Mouse (Mus musculus) forebrain, embryonic 16.5 days (tissue): ENCODE measurements around the gene Dst. TPM values are rescaled to one million over a fixed set of nuclear protein-coding genes. Genes with fewer than 3 reads are reported as not detected.

ENCODE experiments used
- ATAC-seq: fragments of 200-750 bp; cut with Nextera tagmentation; 2 replicates; pipeline ENCODE4 v1.8.0; 2017; ENCODE audit warnings: mild to moderate bottlenecking, moderate library complexity
- H3K27ac ChIP-seq: fragments of 300-500 bp; sonication (generic); 2 replicates; pipeline ENCODE4 v1.5.1; 2014; ENCODE audit warnings: low read length, control low read depth
- H3K27me3 ChIP-seq: fragments of 300-500 bp; sonication (generic); replicated peaks from 2 replicates; pipeline ENCODE4 v1.6.1; 2014; ENCODE audit warnings: low read length; ENCODE audit not compliant: control insufficient read depth, insufficient read depth
- H3K36me3 ChIP-seq: fragments of 300-500 bp; sonication (generic); 2 replicates; pipeline ENCODE4 v1.6.1; 2014; ENCODE audit not compliant: control insufficient read depth, insufficient read depth
- H3K4me1 ChIP-seq: fragments of 300-500 bp; sonication (generic); replicated peaks from 2 replicates; pipeline ENCODE4 v1.6.1; 2014; ENCODE audit warnings: low read length; ENCODE audit not compliant: control insufficient read depth, insufficient read depth
- H3K4me2 ChIP-seq: fragments of 300-500 bp; sonication (generic); 2 replicates; pipeline ENCODE4 v1.6.1; 2014; ENCODE audit warnings: mild to moderate bottlenecking, low read length, control low read depth
- H3K4me3 ChIP-seq: fragments of 300-500 bp; sonication (generic); replicated peaks from 2 replicates; pipeline ENCODE4 v1.5.1; 2014; ENCODE audit warnings: mild to moderate bottlenecking, low read length, control low read depth
- H3K9ac ChIP-seq: fragments of 300-500 bp; sonication (generic); replicated peaks from 2 replicates; pipeline ENCODE4 v1.6.1; 2014; ENCODE audit warnings: low read depth, low read length, control low read depth
- H3K9me3 ChIP-seq: fragments of 300-500 bp; sonication (generic); 2 replicates; pipeline ENCODE4 v1.6.1; 2016; ENCODE audit warnings: low read length; ENCODE audit not compliant: control insufficient read depth
- WGBS: fragments of 180-500 bp; shearing (Covaris S2); extraction: QIAGEN DNeasy Blood & Tissue Kit; methylation state at CpG from one replicate; pipeline ENCODE4 v1.1.7; 2014; 5-methylcytosine and 5-hydroxymethylcytosine counted together
- polyA plus RNA-seq: library from polyadenylated mRNA; unstranded; fragments of >200 nt; fragmentation: Nextera tagmentation; extraction: Ambion mirVana; gene quantifications from 2 replicates; pipeline ENCODE4 v1.2.1, GENCODE M21; 2015

Gene Dst
- polyA plus RNA-seq, 1 experiment from 2014 or later, result 41.2 TPM

DNA sequence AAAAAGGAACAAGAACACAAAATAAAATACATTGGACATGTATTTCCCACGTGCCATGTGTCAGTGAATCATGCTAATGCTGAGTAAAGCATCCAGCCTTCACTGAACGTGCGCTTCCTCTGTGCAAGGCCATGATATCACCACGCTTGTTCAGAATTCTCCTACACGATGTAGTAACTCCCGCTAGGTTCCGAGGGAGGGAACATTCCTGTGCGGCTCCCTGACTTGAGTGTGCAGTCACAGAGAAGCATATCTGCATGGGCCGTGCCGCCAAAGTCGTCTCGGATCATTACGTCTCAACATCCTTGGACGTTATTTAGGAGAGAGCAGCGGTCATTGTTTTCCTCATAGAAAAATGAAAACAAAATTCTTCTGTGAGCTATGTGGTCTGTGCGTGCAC lies 224.8 kb downstream of the Dst start:
- Histone ChIP-seq H3K27ac (no peak overlapping the region), H3K9me3 (no peaks in the 10 kb centered on the region), H3K36me3 (no peaks in the 10 kb centered on the region), H3K9ac (no peak overlapping the region), H3K4me1 (no peaks in the 10 kb centered on the region), H3K4me3 (no peak overlapping the region), H3K27me3 (no peaks in the 10 kb centered on the region), H3K4me2 (no peak overlapping the region)
- WGBS, result 88% methylated on average over 16 of the region's 16 CpGs
- ATAC-seq, result no peak

DNA sequence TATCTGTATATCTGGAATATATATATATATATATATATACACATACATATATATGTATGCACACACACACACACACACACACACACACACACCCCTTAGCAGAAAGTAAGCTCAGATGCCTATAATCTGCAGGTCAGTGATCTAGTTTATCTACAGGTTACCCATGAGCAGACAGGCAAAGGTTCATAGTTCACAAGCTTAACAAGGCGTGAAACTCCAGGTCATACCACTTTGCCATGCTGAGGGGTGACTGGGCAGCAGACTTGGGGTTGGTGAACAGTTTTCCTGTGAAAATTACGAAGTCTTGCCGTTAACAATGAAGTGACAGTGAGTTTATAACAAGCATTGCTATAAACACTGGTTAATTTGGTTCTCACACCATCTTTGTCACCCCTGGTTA lies 227.5 kb downstream of the Dst start:
- peaks cover 11% of the 10 kb centered on the region for H3K4me1 ChIP-seq
- H3K4me2 ChIP-seq, result no peak overlapping the region
- no peak overlapping the region for H3K27ac ChIP-seq
- no peak for ATAC-seq
- no peak overlapping the region for H3K9ac ChIP-seq
- no peaks in the 10 kb centered on the region for H3K36me3 ChIP-seq
- WGBS, result 91% methylated on average over 3 of the region's 3 CpGs
- H3K9me3 ChIP-seq, result no peaks in the 10 kb centered on the region
- H3K4me3 ChIP-seq, result no peak overlapping the region
- H3K27me3 ChIP-seq, result no peaks in the 10 kb centered on the region

DNA sequence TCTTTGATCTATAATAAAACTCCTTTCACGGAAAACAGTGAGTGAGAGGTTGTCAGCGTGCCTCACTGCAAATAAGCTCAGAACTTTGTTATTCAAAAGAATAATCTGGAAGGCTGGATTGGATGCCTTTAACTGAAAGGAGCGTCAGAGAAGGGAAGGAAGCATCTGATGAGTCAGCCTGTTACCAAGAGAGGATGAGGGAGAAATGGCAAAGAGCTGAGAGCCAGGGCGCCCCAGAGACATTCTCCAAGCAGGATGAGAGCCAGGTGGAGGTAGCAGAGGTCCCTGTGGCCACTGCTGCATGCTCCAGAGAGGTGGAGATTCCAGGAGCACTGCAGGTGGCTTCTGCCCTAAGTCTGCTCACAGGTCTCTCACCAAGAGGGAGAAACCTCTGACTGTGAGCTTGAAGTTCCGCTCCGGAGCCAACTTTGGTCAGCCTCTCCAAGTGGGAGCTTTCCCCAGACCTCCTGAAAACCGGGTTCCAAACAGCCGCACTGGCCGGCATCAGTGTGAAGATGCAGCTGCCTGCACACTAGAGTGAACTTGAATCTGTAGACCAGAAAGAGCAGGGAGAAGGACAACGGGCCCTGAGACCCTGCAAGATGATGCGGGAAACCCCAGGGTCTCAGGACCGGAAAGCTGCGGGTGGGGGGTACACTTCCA lies 231.3 kb downstream of the Dst start:
- ATAC-seq, result no peak

DNA sequence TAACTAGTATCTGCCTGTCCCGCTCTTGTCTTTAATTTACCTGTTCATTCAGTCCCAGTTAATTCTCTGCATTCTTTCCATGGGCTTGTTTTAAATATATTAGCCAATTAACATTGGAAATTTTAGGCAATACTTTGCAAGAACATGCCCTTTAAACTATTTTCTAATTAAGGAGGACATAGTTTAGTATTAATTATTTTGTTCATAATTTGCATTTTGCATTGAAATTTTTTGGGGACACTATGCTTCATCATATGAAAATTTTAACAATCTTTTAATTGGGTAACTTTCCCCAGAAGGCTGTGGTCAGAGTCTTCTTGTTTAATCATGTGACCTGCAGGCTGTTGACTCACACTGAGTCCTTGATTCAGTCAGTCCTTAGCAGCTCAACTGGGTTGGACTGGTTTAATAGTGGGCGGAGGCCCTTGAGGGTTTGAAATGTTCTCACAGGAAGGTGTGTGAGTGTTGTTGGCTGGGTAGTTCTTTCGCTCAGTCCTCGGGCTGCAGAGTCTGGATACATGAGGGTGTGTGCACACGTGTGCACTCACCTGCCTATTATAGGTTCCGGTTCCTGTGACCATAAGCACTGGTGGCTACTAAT lies 231.9 kb downstream of the Dst start:
- no peaks in the 10 kb centered on the region for H3K36me3 ChIP-seq
- H3K27me3 ChIP-seq, result no peaks in the 10 kb centered on the region
- H3K4me2 ChIP-seq, result no peak overlapping the region
- no peaks in the 10 kb centered on the region for H3K9me3 ChIP-seq
- H3K4me3 ChIP-seq, result no peak overlapping the region
- no peak overlapping the region for H3K9ac ChIP-seq
- H3K27ac ChIP-seq, result no peak overlapping the region
- ATAC-seq, result peak; percentile 54; the same call in 1 of the 2 replicates
- 68% methylated on average over 6 of the region's 6 CpGs for WGBS
- peaks cover 15% of the 10 kb centered on the region for H3K4me1 ChIP-seq

More for the DNA sequence above, 231.3 kb downstream of the Dst start:
- no peak overlapping the region for H3K4me2 ChIP-seq
- H3K9ac ChIP-seq, result no peak overlapping the region
- H3K4me3 ChIP-seq, result no peak overlapping the region
- H3K4me1 ChIP-seq, result peaks cover 15% of the 10 kb centered on the region
- H3K27me3 ChIP-seq, result no peaks in the 10 kb centered on the region
- H3K27ac ChIP-seq, result no peak overlapping the region
- H3K9me3 ChIP-seq, result no peaks in the 10 kb centered on the region
- WGBS, result 51% methylated on average over 13 of the region's 13 CpGs
- H3K36me3 ChIP-seq, result no peaks in the 10 kb centered on the region

DNA sequence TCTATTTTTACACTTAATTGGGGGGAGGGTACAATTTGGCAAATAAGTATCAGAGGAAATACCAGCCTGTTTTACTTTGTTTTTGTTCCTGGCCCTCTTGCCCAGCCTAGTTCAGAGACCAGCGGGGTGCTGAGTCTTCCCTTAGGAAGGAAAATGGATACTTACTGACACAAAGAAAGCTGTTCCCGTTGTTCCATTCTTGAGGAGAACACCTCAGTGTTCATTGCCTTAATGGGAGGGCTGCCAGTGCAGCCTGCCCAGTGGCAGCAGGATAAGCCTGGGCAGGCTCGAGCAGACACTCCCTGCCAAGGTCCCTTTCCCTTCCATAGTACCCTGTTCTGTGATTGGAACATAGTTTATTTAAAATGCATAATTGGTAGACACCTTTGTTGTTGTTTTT lies 232.7 kb downstream of the Dst start:
- H3K9me3 ChIP-seq, result no peaks in the 10 kb centered on the region
- ATAC-seq, result no peak
- H3K27me3 ChIP-seq, result no peaks in the 10 kb centered on the region
- peaks cover 15% of the 10 kb centered on the region for H3K4me1 ChIP-seq
- WGBS, result 22% methylated on average over 3 of the region's 3 CpGs
- H3K4me2 ChIP-seq, result no peak overlapping the region
- H3K4me3 ChIP-seq, result no peak overlapping the region
- no peak overlapping the region for H3K27ac ChIP-seq
- H3K9ac ChIP-seq, result no peak overlapping the region
- H3K36me3 ChIP-seq, result no peaks in the 10 kb centered on the region

DNA sequence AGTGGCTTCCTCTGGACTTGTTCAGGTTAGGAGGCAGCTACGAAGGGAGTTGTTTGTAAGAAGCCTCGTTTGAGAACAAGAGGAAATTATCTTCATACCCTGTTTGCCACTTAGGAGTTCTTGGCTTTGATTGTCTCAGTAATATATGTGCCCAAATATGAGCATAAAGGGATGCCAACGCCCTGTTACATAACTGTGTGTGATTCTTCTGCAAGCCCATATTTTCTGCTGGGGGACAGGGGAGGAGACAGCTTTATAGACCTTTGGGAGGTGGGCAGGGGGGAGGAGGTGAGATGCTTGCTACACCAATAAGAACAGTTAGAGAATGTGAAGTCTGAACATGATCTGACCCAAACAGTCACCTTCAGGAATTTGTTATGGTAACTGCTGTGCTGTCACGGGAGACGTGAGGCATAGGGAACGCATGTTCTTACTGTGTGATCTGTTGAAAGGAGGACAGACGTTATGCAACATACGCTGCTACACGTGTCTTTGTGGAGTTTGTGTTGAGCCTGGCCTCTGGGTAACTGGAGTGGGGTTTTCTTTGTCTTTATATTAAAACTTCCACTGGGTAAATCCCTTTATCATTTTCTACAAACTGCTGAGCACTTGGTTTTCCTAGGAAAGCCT lies 235.0 kb downstream of the Dst start:
- no peaks in the 10 kb centered on the region for H3K9me3 ChIP-seq
- 66% methylated on average over 9 of the region's 9 CpGs for WGBS
- H3K27ac ChIP-seq, result no peak overlapping the region
- no peak overlapping the region for H3K4me2 ChIP-seq
- no peak overlapping the region for H3K4me3 ChIP-seq
- H3K36me3 ChIP-seq, result no peaks in the 10 kb centered on the region
- peaks cover 15% of the 10 kb centered on the region for H3K4me1 ChIP-seq
- no peaks in the 10 kb centered on the region for H3K27me3 ChIP-seq
- no peak for ATAC-seq
- H3K9ac ChIP-seq, result no peak overlapping the region

DNA sequence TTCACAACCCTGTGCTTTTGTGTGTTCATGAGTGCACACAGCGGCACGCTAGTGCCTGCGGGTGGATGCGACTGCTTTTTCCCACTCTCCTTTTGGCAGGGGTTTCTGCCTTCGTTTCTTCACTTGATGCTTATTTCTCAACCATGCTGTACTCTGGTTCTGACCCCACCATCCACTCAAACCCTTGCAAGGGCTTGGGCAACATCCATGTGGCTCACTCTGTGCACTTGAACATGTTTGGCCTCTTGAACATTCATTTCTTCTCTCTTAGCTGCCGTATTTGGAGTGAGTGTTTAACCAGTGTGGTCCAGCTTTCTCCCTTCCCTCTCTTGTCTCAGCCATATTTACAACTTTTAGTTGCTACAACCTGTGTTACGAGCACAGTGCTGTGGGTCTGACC lies 236.8 kb downstream of the Dst start:
- Histone ChIP-seq H3K4me2 (no peak overlapping the region), H3K9ac (no peak overlapping the region), H3K36me3 (no peaks in the 10 kb centered on the region), H3K27me3 (no peaks in the 10 kb centered on the region), H3K27ac (no peak overlapping the region), H3K4me3 (no peak overlapping the region), H3K9me3 (no peaks in the 10 kb centered on the region), H3K4me1 (peaks cover 9% of the 10 kb centered on the region)
- 75% methylated on average over 7 of the region's 7 CpGs for WGBS
- no peak for ATAC-seq

DNA sequence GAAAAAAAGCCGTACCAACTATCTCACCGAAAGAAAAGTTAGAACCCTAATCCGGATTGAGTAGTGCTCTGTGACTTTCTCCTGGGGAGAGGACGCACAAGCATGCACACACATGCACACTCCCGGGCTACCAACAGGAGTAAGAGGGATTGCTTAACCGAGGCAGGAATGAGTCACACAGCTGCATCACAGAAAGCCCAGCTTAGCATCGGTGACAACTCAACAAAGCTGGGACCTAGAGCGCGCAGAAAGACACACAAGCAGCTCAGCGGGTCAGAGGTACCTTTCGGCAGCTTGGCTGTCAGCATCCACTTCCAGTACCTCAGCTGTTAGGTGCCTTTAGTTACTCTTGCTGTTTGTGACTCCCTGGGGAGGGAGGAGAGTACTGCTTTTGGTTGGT lies 240.0 kb downstream of the Dst start:
- Histone ChIP-seq H3K4me3 (no peak overlapping the region), H3K4me1 (no peaks in the 10 kb centered on the region), H3K9ac (no peak overlapping the region), H3K36me3 (no peaks in the 10 kb centered on the region; the same call in 1 of the 2 replicates), H3K27me3 (no peaks in the 10 kb centered on the region), H3K9me3 (no peaks in the 10 kb centered on the region), H3K27ac (no peak overlapping the region), H3K4me2 (no peak overlapping the region)
- 94% methylated on average over 11 of the region's 11 CpGs for WGBS
- ATAC-seq, result no peak

DNA sequence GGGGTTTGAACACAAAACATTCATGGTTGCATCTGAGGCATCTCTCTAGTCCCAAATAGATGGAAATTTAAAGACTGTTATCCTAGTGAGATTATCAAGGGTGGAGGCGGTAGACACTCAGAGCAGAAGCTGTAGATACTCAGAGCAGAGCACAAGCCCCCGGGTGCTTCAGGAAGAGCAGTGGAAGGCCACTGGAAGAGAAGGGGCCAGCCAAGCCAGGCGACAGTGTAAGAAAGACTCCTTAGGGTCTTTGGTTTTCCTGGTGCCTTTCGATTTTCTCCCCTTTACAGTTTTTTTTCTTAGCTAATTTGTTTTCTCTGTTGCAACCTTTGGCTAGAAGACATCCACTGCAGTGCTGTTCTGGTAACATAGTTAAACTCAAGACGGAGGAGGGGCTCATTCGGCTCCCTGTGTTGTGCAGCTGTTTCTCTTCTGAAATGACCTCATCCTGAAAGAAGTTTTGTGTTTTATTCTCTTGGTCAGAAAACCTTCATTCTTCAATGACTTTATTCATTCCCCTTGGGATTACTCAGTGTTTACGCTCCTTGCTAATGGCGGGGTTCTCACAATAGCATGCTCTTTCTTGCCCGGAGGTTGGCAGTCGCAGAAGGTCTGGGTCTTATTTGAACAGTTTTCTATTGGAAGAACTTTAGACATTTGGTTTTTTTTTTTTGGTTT lies 242.5 kb downstream of the Dst start:
- Histone ChIP-seq H3K9ac (no peak overlapping the region), H3K4me3 (no peak overlapping the region), H3K4me2 (no peak overlapping the region), H3K27me3 (no peaks in the 10 kb centered on the region), H3K27ac (0 out of 2 replicates have a peak overlapping the region, but pooled peaks have one; percentile 8), H3K36me3 (no peaks in the 10 kb centered on the region; the same call in 1 of the 2 replicates), H3K4me1 (no peaks in the 10 kb centered on the region), H3K9me3 (no peaks in the 10 kb centered on the region)
- peak; percentile 86 for ATAC-seq
- WGBS, result 10% methylated on average over 10 of the region's 10 CpGs
